Mouse (Mus musculus) midbrain, postnatal 0 days (tissue): Measurements from ENCODE around the gene Zc3h15. TPM values are rescaled to one million over a fixed set of nuclear protein-coding genes. Genes with fewer than 3 reads are reported as not detected.

ENCODE experiments used
- ATAC-seq: fragments of 200-750 bp; cut with Nextera tagmentation; 2 replicates; pipeline ENCODE4 v1.8.0; 2017; ENCODE audit warnings: moderate number of reproducible peaks, mild to moderate bottlenecking, moderate TSS enrichment, moderate library complexity; ENCODE audit not compliant: low FRiP score
- DNase-seq: peaks from one replicate; pipeline ENCODE4 v3.0.0-alpha.2; 2015; ENCODE audit warnings: low spot score
- H3K27ac ChIP-seq: fragments of 300-500 bp; sonication (generic); 2 replicates; pipeline ENCODE4 v1.5.1; 2014; ENCODE audit warnings: low read depth, mild to moderate bottlenecking, low read length, mixed read lengths
- H3K27me3 ChIP-seq: fragments of 300-500 bp; sonication (generic); 2 replicates; pipeline ENCODE4 v1.6.1; 2014; ENCODE audit warnings: low read length, control low read depth, mixed read lengths; ENCODE audit not compliant: insufficient read depth
- H3K36me3 ChIP-seq: fragments of 300-500 bp; sonication (generic); 2 replicates; pipeline ENCODE4 v1.6.1; 2014; ENCODE audit warnings: low read length, control low read depth, mixed read lengths; ENCODE audit not compliant: insufficient read depth
- H3K4me1 ChIP-seq: fragments of 300-500 bp; sonication (generic); 2 replicates; pipeline ENCODE4 v1.6.1; 2014; ENCODE audit warnings: mild to moderate bottlenecking, control low read depth, antibody characterized with exemption, low read length, mixed read lengths; ENCODE audit not compliant: insufficient read depth
- H3K4me2 ChIP-seq: fragments of 300-500 bp; sonication (generic); 2 replicates; pipeline ENCODE4 v1.6.1; 2014; ENCODE audit warnings: low read depth, mild to moderate bottlenecking, low read length, mixed read lengths; ENCODE audit not compliant: poor library complexity, severe bottlenecking
- H3K4me3 ChIP-seq: fragments of 300-500 bp; sonication (generic); 2 replicates; pipeline ENCODE4 v1.5.1; 2014; ENCODE audit warnings: low read depth, mild to moderate bottlenecking, low read length, moderate library complexity
- H3K9ac ChIP-seq: fragments of 300-500 bp; sonication (generic); replicated peaks from 2 replicates; pipeline ENCODE4 v1.6.1; 2014; ENCODE audit warnings: mild to moderate bottlenecking, low read length, moderate library complexity, mixed read lengths; ENCODE audit not compliant: poor library complexity, severe bottlenecking
- H3K9me3 ChIP-seq: fragments of 300-500 bp; sonication (generic); 2 replicates; pipeline ENCODE4 v1.6.1; 2016; ENCODE audit warnings: low read length, control low read depth
- CTCF ChIP-seq: IDR thresholded peaks from 2 replicates; pipeline ENCODE4 v1.5.1; 2016; ENCODE audit warnings: antibody characterized with exemption, mild to moderate bottlenecking
- WGBS: fragments of 180-500 bp; shearing (Covaris S2); extraction: QIAGEN DNeasy Blood & Tissue Kit; methylation state at CpG from one replicate; pipeline ENCODE4 v1.1.7; 2014; 5-methylcytosine and 5-hydroxymethylcytosine counted together
- polyA plus RNA-seq: library from polyadenylated mRNA; unstranded; fragments of >200 nt; fragmentation: Nextera tagmentation; extraction: Ambion mirVana; gene quantifications from 2 replicates; pipeline ENCODE4 v1.2.1, GENCODE M21; 2015
- total RNA-seq: library from RNA; depleted of rRNA; stranded (reverse); fragments of >200 nt; gene quantifications from 2 replicates; pipeline ENCODE4 v1.2.3, GENCODE M21; 2014; rRNA removed

The Zc3h15 gene
- 89.0 and 109 TPM in 2 replicates for total RNA-seq
- polyA plus RNA-seq: 178 and 196 TPM in 2 replicates

DNA sequence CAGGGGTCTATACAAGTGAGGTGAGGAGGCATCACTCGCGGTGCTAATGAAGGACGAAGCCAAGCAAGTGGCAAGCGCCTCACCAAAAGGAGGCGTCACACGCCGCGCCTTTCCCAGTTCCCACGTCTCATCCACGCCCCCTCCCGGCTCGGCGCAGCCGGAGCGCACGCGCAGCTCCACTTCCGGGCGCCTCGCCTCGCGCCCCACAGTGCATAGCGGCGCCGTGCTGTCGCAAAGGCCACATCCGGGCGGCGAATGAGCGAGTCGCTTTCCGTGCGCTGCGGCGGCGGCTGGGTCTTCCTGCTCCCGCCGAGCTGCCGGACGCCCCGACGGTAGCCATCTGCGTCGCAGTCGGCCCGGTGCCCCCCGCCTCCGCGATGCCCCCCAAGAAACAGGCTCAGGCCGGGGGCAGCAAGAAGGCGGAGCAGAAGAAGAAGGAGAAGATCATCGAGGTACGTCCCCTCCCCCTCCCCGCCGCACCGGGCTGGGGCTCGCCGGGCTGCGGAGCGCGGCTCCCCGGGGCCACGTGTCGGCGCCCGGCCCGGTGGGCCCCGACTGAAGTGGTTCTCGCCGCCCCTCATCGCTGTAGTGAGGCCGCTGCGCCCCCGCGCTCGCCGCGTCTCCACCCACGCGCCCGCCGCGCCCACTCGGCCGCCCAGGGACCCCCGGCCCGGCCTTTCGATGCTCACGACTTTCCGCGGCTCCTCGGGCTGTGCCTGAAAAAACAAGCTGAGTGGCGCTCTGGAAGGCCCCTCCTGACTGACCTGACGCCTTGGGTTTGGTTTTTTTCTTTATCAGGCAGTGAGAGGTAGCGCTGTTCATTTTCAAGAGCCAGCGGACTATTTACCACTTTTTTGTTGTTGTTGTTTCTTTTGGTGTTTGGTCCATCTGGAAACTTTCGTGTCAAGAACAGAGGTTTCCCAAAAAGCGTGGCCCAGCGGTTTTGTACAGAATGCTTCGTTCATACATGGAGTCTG lies at the start of gene Zc3h15:
Gene Zc3h15 (plus strand): TSS at position 160 of the 977 bp plus-strand sequence.
- DNase-seq (peak; percentile 96), ATAC-seq (peak; percentile 99)
- Histone ChIP-seq H3K9ac (peak within 1 kb of the TSS; percentile 85), H3K27me3 (no peaks in the 10 kb centered on the region), H3K36me3 (no peaks in the 10 kb centered on the region), H3K9me3 (no peaks in the 10 kb centered on the region), H3K4me3 (peak within 1 kb of the TSS; percentile 97), H3K4me2 (peak within 1 kb of the TSS; percentile 68), H3K4me1 (peaks cover 3% of the 10 kb centered on the region; the same call in 1 of the 2 replicates), H3K27ac (peak within 1 kb of the TSS; percentile 88)
- peak; percentile 80 for TF ChIP-seq CTCF
- WGBS: under 1% methylated on average over 81 of the region's 100 CpGs

DNA sequence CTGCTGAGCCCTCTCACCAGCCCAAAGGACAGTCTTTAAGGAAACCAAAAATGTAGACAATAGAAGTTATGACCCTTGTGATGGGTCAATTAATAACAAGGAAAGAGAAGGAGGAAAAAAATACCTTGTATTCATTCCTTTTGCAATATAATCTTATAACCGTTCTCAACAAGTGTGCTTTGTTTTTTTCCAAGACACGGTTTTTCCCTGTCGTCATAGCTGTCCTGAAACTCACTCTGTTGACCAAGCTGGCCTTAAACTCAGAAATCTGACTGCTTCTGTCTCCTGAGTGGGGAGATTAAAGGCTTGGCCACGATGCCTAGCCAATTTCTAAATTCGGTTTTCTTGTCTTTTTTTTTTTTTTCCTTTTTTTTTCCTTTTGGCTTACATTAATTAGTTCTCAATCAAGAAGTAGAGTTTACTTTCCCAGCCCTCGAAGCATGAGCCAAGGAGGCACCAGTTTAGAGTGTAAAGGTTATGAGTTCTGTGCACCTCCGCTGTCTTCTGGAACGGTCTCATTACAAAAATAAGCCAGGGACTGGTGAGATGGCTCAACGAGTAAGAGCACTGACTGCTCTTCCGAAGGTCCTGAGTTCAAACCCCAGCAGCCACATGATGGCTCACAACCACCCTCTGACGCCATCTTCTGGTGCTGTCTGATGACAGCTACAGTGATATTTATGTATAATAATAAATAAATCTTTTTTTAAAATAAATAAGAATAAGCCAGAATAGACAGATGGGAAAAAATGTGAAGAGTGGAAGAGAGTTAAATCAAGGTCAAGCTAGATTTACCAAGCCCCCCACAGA lies 23.5 kb upstream of the Zc3h15 start:
- no peak overlapping the region for H3K27ac ChIP-seq
- no peak overlapping the region for H3K4me2 ChIP-seq
- WGBS: 93% methylated on average over 11 of the region's 11 CpGs
- H3K9ac ChIP-seq: no peak overlapping the region
- TF ChIP-seq CTCF: no peak
- ATAC-seq: no peak
- no peak overlapping the region for H3K4me3 ChIP-seq
- DNase-seq: no peak
- no peaks in the 10 kb centered on the region for H3K36me3 ChIP-seq
- no peaks in the 10 kb centered on the region for H3K27me3 ChIP-seq
- no peaks in the 10 kb centered on the region for H3K4me1 ChIP-seq
- no peaks in the 10 kb centered on the region for H3K9me3 ChIP-seq

DNA sequence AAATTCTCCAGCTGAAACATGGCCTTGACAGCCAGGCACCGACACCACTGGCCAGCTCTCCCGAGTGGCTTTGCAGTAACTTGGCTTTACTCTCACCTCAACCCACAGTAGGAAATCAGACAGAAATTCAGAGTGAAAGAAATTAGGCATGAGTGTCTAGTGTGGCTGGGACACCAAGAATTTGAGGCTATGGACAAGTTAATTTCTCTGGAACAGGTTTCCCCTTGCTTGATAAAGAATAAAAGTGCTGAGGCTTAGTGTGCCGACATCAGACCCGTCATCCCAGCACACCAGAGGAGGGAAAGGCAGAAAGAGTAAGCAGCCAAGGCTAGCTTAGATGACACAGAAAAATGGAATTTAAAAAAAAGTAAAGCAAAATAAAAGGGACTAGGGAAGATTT lies 22.7 kb upstream of the Zc3h15 start:
- ATAC-seq (no peak), DNase-seq (no peak)
- H3K9ac ChIP-seq: no peak overlapping the region
- H3K27me3 ChIP-seq: no peaks in the 10 kb centered on the region
- 88% methylated on average over 4 of the region's 4 CpGs for WGBS
- no peak for TF ChIP-seq CTCF
- no peaks in the 10 kb centered on the region for H3K9me3 ChIP-seq
- H3K27ac ChIP-seq: no peak overlapping the region
- no peaks in the 10 kb centered on the region for H3K4me1 ChIP-seq
- no peak overlapping the region for H3K4me3 ChIP-seq
- H3K4me2 ChIP-seq: no peak overlapping the region
- H3K36me3 ChIP-seq: no peaks in the 10 kb centered on the region

DNA sequence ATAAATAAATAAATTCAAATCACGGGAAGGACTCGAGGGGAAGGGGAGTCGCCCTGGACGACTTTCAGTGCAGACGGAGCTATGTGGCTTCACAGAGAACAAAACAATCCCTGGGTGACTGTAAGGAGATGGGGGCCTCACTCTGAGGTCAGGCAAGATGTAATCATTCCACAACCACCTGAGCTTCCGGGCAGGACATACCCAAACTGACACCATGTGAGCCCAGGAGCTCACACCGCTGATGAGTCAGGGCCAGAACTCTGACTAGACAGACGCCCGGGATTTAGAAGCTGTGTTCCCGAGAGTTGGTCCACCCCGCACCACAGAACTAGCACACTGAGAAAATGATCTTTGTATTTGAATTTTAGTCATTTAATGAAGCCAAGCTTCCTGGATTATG lies 21.4 kb upstream of the Zc3h15 start:
- no peak overlapping the region for H3K4me2 ChIP-seq
- no peaks in the 10 kb centered on the region for H3K36me3 ChIP-seq
- H3K9me3 ChIP-seq: no peaks in the 10 kb centered on the region
- H3K4me1 ChIP-seq: no peaks in the 10 kb centered on the region
- TF ChIP-seq CTCF: no peak
- H3K27ac ChIP-seq: no peak overlapping the region
- no peak for DNase-seq
- no peak overlapping the region for H3K4me3 ChIP-seq
- H3K27me3 ChIP-seq: no peaks in the 10 kb centered on the region
- ATAC-seq: no peak
- WGBS: 43% methylated on average over 11 of the region's 11 CpGs
- H3K9ac ChIP-seq: no peak overlapping the region

DNA sequence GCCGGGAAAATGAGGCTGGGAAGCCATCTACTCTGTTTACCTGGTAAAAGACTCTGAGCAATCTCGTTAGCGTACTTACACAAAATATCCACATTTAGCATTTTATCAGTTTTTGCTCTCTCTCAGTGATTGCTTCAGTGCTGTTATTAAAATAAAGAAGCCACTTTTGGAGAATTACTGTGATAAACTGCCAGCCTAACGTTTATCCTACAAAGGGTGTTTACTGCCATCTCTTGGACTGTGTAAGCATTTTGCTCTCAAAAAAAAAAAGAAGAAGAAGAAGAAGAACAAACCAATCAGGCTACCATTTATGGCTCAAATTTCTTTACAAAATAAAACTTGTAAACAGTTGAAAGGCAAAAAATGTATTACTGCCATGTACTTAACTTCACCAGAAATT lies 20.2 kb upstream of the Zc3h15 start:
- Histone ChIP-seq H3K9me3 (no peaks in the 10 kb centered on the region), H3K27me3 (no peaks in the 10 kb centered on the region), H3K27ac (no peak overlapping the region), H3K4me2 (no peak overlapping the region), H3K36me3 (no peaks in the 10 kb centered on the region), H3K4me1 (no peaks in the 10 kb centered on the region), H3K9ac (no peak overlapping the region), H3K4me3 (no peak overlapping the region)
- DNase-seq: peak; percentile 58
- TF ChIP-seq CTCF: peak; percentile 72
- no peak for ATAC-seq
- WGBS: 64% methylated on average over 4 of the region's 4 CpGs
